Mouse (Mus musculus): ENCODE results near the gene Tlx3. TPM values are rescaled to one million over a fixed set of nuclear protein-coding genes. Genes with fewer than 3 reads are reported as not detected.

Tlx3 gene
- total RNA-seq (2021), result not detected
- long read RNA-seq, experiment 1, result 0 reads
- long read RNA-seq, experiment 2, result 0 reads

- TF ChIP-seq CTCF (conservative IDR thresholded peaks at IDR 0.05), result no peak
- H3K4me3 ChIP-seq, result no peak within 1 kb of the TSS
- no peak within 1 kb of the TSS for H3K27ac ChIP-seq
- no peak for DNase-seq (ENCODE audit: low spot score in 2 of 2)
Observed at GRCm38 (mm10) chr11:33203383-33204328, at the start of gene Tlx3. Gene Tlx3, minus strand, starts transcription at chr11:33203589.

- no peak for DNase-seq (ENCODE audit: low spot score in 2 of 2)
- TF ChIP-seq CTCF (conservative IDR thresholded peaks at IDR 0.05), result no peak
- H3K4me3 ChIP-seq, result no peak overlapping the region
- H3K27ac ChIP-seq, result no peak overlapping the region
Observed at GRCm38 (mm10) chr11:33240295-33240694, 36.9 kb upstream of the Tlx3 start.

DNA sequence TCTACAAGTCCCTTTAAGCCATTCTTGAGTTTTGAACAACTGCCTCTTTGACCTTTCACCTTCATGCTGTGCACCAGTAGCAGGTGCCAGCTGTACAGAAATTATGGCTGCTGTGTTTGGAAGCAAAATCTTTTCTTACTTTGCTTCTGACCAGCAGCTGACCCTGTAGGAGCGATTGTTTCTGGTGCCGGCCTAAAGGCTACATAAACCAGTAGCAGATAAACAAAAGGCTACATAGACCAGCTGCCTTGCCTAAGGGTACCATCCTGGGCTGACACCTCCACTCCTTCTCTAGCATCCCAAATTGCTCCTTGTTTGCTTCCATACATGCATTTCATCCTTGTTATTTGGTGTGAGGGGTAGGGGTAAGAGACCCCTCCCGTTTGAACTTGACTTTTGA, 30.7 kb upstream of the Tlx3 start:
- no peak for DNase-seq (ENCODE audit: low spot score in 2 of 2)
- Histone ChIP-seq H3K27ac (no peak overlapping the region), H3K4me3 (no peak overlapping the region)
- no peak for TF ChIP-seq CTCF (conservative IDR thresholded peaks at IDR 0.05)

GRCm38 (mm10) chr11:33232056-33232455, 28.7 kb upstream of the Tlx3 start:
- DNase-seq (ENCODE audit: low spot score in 2 of 2), result no peak
- no peak for TF ChIP-seq CTCF (conservative IDR thresholded peaks at IDR 0.05)
- Histone ChIP-seq H3K27ac (no peak overlapping the region), H3K4me3 (no peak overlapping the region)

- DNase-seq (ENCODE audit: low spot score in 2 of 2), result no peak
- Histone ChIP-seq H3K27ac (no peak overlapping the region), H3K4me3 (no peak overlapping the region)
- no peak for TF ChIP-seq CTCF (conservative IDR thresholded peaks at IDR 0.05)
Observed at GRCm38 (mm10) chr11:33228186-33228585, 24.8 kb upstream of the Tlx3 start.

DNA sequence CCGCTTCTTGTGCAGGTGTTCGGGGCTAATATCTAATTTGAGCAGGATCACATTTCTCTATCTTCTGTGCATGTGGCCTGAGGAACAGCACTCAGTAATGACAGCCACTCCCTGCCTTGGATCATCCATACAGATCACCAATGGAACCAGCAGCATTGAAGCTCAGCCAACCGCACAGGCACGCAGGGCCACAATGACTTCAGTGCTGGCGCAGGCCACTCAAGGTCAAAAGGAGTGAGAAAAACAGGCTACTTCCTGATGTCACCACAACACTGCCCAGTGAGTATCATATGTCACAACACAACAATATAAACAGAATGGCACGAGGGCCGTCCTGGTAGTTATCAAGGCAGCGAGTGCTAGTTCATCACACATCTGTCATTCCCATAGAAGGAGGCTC, 23.1 kb upstream of the Tlx3 start:
- Histone ChIP-seq H3K4me3 (no peak overlapping the region), H3K27ac (no peak overlapping the region)
- DNase-seq (ENCODE audit: low spot score in 2 of 2), result no peak
- no peak for TF ChIP-seq CTCF (conservative IDR thresholded peaks at IDR 0.05)

- no peak for DNase-seq (ENCODE audit: low spot score in 2 of 2)
- Histone ChIP-seq H3K27ac (no peak overlapping the region), H3K4me3 (no peak overlapping the region)
- TF ChIP-seq CTCF (conservative IDR thresholded peaks at IDR 0.05), result no peak
Observed at GRCm38 (mm10) chr11:33221566-33222365, 18.4 kb upstream of the Tlx3 start.

DNA sequence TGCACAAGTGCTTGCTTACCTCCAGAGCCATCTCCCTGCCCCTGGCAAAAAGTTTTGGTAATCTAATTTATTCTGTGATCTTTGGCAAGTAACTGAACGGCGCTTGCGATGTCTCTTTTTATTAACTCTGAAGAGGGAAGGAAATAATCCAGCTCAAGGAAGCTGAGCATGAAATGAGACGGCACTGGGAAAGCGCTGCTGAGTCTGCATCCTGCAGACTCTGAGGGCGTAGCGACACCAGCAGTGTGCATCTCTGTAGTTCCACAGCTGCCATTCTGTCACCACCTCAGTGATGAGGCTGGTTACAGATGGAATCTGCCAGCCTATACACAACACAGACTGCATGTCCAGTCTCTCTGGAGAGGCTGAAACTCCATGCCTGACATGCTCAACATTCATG, 17.4 kb upstream of the Tlx3 start:
- Histone ChIP-seq H3K4me3 (no peak overlapping the region), H3K27ac (no peak overlapping the region)
- no peak for DNase-seq (ENCODE audit: low spot score in 2 of 2)
- TF ChIP-seq CTCF (conservative IDR thresholded peaks at IDR 0.05), result no peak

- H3K27ac ChIP-seq, result no peak overlapping the region
- no peak overlapping the region for H3K4me3 ChIP-seq
- DNase-seq (ENCODE audit: low spot score in 2 of 2), result no peak
- no peak for TF ChIP-seq CTCF (conservative IDR thresholded peaks at IDR 0.05)
Observed at GRCm38 (mm10) chr11:33217384-33218079, 14.1 kb upstream of the Tlx3 start.

DNA sequence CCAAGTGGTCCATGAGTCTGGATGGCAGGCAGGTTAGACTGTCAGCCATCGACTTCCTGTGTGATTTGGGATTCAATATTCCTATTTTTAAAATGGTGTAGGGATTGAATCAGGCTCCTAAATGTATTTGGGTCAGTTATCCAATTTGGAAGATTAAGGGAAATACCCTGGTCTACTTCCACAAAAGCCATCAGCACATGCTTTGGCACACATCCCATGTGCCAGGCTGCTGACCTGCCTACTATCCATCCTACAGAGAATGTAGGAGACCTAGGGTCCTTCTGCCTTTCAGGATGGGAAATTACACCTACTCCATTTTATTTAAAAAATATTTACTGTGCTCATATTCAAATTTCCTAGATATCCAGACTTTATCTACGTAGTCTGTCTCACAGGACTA, 4.0 kb upstream of the Tlx3 start:
- Histone ChIP-seq H3K4me3 (no peak overlapping the region), H3K27ac (no peak overlapping the region)
- TF ChIP-seq CTCF (conservative IDR thresholded peaks at IDR 0.05), result no peak
- DNase-seq (ENCODE audit: low spot score in 2 of 2), result no peak

GRCm38 (mm10) chr11:33204966-33205365, 1.6 kb upstream of the Tlx3 start:
- no peak overlapping the region for H3K27ac ChIP-seq
- TF ChIP-seq CTCF (conservative IDR thresholded peaks at IDR 0.05), result no peak
- H3K4me3 ChIP-seq, result no peak overlapping the region
- DNase-seq (ENCODE audit: low spot score in 2 of 2), result no peak

GRCm38 (mm10) chr11:33204329-33204705, 928 bp upstream of the Tlx3 start:
- no peak overlapping the region for H3K27ac ChIP-seq
- no peak for DNase-seq (ENCODE audit: low spot score in 2 of 2)
- no peak for TF ChIP-seq CTCF (conservative IDR thresholded peaks at IDR 0.05)
- no peak overlapping the region for H3K4me3 ChIP-seq

GRCm38 (mm10) chr11:33202972-33203371, 417 bp downstream of the Tlx3 start:
- Histone ChIP-seq H3K4me3 (no peak overlapping the region), H3K27ac (no peak overlapping the region)
- DNase-seq (ENCODE audit: low spot score in 2 of 2), result no peak
- TF ChIP-seq CTCF (conservative IDR thresholded peaks at IDR 0.05), result no peak

Data from layer of hippocampus, adult 2 months (tissue).